Mouse (Mus musculus) urinary bladder, postnatal 25 days (tissue): ENCODE data around the gene Nectin4.

Source experiments
- DNase-seq: peaks from one replicate; pipeline ENCODE4 v3.0.0; 2022; ENCODE audit warnings: low spot score

The Nectin4 gene

DNA sequence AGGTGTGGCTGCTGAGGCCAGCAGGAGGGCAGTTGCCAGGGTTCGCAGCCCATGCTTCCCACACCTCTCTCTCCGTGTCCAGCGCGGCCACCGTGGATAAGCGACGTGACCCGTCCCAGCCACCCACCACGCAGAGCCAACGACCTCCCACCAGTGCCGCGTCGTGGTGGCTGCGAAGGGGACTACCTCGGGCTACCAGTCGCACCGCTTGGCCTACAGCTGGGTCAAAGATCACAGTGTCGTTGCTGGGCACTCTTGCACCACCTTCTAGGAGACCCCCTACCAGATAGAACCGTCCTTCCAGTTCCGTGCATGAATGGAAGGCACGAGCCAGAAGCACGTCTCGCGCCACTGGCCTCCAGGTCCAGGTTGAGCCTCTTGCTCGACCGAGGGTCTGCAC lies 9.6 kb upstream of the Nectin4 start:
- no peak for DNase-seq

GRCm38 (mm10) chr1:171360656-171361055 lies 9.2 kb upstream of the Nectin4 start, which contains the start of gene Klhdc9:
Gene Klhdc9 (minus strand): TSS chr1:171360798.
- peak; percentile 83 for DNase-seq

GRCm38 (mm10) chr1:171361106-171362103 lies 8.5 kb upstream of the Nectin4 start:
- DNase-seq: peak; percentile 50

GRCm38 (mm10) chr1:171365934-171366333 lies 4.0 kb upstream of the Nectin4 start:
- no peak for DNase-seq

DNA sequence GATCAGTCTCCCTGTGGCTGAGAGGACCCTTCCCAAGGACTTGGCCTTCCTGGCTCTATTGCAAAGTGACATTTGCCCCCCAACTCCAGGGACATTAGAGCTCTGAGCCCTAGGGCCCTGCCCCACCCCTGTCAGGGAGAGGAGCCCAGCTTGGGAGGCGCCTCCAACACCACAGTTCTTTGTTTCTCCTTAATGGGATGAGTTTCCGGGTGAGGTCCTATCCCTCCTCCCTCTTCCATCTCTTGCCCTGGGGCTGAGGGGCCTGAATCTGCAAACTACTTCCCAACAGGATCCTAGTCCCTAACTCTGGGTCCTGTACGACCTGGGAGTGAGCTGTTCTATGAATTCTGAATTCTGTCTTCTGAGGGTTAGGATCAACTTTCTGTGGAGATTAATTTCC lies 3.0 kb downstream of the Nectin4 start:
- DNase-seq: no peak

DNA sequence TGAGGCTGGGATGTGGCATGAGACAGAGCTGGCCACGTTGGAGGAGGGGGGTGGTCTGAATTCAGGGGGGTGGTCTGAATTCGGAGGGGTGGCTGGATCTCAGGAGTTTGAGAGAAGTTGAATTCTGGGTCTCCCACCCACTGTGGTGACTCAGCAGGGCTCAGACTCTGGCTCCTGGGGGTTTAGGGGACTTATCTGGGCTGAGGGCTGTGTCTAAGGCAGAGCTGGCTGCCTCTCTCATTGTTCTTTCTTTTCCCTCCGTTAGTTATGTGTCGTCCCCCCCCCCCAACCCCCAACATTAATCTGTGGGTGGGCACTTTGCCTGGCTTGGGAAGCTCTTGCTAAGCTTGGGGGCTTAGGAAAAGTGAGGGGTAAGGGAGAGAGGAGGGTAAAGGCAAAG lies 4.0 kb downstream of the Nectin4 start:
- no peak for DNase-seq

GRCm38 (mm10) chr1:171375646-171376097 lies 5.8 kb downstream of the Nectin4 start:
- peak; percentile 82 for DNase-seq

DNA sequence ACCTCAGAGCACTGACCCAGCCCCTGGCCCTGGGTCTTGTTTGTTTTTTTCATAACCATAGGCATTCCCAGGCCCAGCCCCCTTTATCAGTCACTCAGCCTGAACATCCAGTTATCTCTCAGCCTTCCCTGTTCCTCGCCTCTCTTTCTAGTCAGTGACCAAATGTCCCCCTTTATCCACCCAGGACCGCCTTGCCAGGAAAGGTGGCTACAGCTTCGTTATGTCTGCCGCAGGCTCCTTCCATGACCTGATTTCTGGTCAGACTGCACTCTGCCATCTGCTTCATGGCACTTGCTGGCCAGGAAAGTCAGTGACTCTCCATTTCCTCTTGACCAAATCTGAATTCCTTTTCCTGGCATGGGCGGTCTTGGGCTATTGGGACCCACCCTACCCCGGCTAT lies 8.4 kb downstream of the Nectin4 start:
- no peak for DNase-seq

- DNase-seq: peak; percentile 67
Measured at GRCm38 (mm10) chr1:171379935-171380599, 10.2 kb downstream of the Nectin4 start.

- no peak for DNase-seq
Measured at GRCm38 (mm10) chr1:171382096-171382620, 12.3 kb downstream of the Nectin4 start.

GRCm38 (mm10) chr1:171384361-171384760 lies 14.5 kb downstream of the Nectin4 start:
- peak; percentile 74 for DNase-seq

GRCm38 (mm10) chr1:171385171-171385570 lies 15.3 kb downstream of the Nectin4 start:
- no peak for DNase-seq

- no peak for DNase-seq
Measured at GRCm38 (mm10) chr1:171387099-171387498, 17.2 kb downstream of the Nectin4 start.

GRCm38 (mm10) chr1:171388376-171389102 lies 18.6 kb downstream of the Nectin4 start, which contains the start of gene Arhgap30:
Gene Arhgap30 (plus strand): TSS chr1:171388954.
- DNase-seq: no peak

- no peak for DNase-seq
Measured at GRCm38 (mm10) chr1:171390101-171390500, 20.2 kb downstream of the Nectin4 start.

DNA sequence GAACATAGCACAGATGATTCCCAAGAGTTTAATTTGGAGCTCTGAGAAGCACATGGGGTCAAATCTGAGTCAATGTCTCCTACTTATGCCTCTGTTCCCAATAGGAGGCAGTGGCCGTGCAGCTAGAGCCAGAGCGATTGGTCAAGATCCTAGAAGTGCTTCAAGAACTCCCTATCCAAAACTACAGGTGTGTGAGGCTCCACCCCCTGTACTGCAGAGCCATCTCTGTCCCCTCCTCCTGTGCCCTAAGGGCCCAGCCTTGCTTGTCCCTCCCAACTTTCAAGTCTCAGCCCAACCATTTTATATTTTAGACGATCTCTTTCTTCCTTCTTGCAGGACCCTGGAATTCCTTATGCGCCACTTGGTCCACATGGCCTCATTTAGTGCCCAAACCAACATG lies 31.9 kb downstream of the Nectin4 start:
- no peak for DNase-seq

GRCm38 (mm10) chr1:171402991-171403390 lies 33.1 kb downstream of the Nectin4 start:
- no peak for DNase-seq

DNA sequence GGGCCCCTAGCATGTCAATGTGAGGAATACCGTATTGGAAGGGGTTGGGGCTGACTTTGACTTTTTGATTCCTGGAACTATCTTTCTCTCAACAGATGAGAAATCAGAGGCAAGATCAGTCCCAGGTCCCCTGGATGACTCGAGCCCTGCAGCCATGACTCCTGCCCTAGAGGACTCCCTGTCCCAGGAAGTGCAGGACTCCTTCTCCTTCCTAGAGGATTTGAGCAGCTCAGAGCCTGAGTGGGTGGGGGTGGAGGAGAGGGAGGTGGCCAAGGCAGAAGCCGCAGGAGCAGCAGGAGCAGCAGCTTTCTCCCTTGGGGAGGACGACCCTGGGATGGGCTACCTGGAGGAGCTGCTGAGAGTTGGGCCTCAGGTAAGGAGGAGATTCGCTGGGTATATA lies 37.4 kb downstream of the Nectin4 start:
- DNase-seq: no peak

DNA sequence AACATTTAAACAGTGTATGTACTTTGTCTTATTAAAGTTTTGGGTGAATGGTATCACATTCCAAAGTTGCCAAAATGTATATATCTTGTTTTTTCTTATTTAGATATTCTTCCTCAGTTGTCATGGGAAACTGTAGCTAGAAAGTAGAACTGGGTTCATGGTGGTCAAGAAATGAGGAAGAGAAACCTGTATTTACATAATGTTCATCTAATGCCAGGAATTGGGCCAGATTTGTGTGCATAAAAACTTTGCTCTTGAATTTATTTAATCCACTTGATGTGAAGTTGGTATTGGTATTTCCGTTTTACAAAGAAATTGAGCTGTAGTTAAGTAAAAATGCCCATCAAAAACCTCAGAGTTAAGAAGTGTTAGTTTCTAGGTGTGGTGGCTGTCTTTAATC lies 40.3 kb downstream of the Nectin4 start:
- no peak for DNase-seq

DNA sequence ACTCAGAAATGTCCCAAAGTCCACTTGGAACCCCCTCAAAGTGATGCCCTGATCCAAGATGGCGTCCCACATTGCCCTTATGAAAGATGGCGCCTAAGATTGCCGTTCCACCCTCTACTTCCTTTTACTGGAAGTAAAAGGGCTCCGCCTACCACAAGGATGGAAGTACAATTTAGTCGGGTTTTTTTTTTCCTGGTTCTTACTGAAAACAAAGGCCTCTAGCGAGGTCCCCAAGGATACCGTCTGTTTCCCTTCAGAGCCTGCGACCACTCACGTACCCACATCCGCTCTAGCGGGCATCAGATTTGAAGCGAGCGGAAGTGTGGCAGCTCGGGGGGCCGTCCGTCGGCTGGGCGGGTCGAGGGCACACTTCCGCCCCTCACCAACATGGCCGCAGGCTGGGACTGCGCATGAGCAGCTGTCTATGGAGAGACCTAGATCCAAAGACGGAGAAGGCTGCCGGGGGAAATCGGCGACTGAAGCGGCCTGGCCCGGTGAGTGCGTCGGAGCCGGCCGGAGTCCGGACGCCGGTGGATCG lies 41.1 kb downstream of the Nectin4 start, which contains the start of gene Usf1:
Gene Usf1 (plus strand): TSS at position 367 of the 538 bp plus-strand sequence.
- peak; percentile 93 for DNase-seq

GRCm38 (mm10) chr1:171411492-171411941 lies 41.6 kb downstream of the Nectin4 start:
- DNase-seq: no peak
